Mouse (Mus musculus) intestine, postnatal 0 days (tissue): ENCODE measurements around the gene Hist1h2bh. TPM values are rescaled to one million over a fixed set of nuclear protein-coding genes. Genes with fewer than 3 reads are reported as not detected.
"Not testable (repeated sequence)": the region's sequence is repeated elsewhere in the genome, so short reads cannot be mapped to it uniquely, and the experiment has no call there.

Source experiments
- ATAC-seq: fragments of 200-750 bp; cut with Nextera tagmentation; 2 replicates; pipeline ENCODE4 v1.8.0; 2017; ENCODE audit warnings: mild to moderate bottlenecking, moderate TSS enrichment, moderate library complexity
- H3K27ac ChIP-seq: fragments of 300-500 bp; sonication (generic); 2 replicates; pipeline ENCODE4 v1.5.1; 2014; ENCODE audit warnings: mild to moderate bottlenecking, low read depth, low read length, moderate library complexity
- H3K27me3 ChIP-seq: fragments of 300-500 bp; sonication (generic); replicated peaks from 2 replicates; pipeline ENCODE4 v1.6.1; 2014; ENCODE audit warnings: low read length, mixed read lengths; ENCODE audit not compliant: control insufficient read depth, insufficient read depth
- H3K36me3 ChIP-seq: fragments of 300-500 bp; sonication (generic); 2 replicates; pipeline ENCODE4 v1.6.1; 2014; ENCODE audit warnings: mild to moderate bottlenecking, moderate library complexity; ENCODE audit not compliant: control insufficient read depth, insufficient read depth
- H3K4me1 ChIP-seq: fragments of 300-500 bp; sonication (generic); replicated peaks from 2 replicates; pipeline ENCODE4 v1.6.1; 2014; ENCODE audit warnings: antibody characterized with exemption, low read length, mixed read lengths; ENCODE audit not compliant: control insufficient read depth, insufficient read depth
- H3K4me2 ChIP-seq: fragments of 300-500 bp; sonication (generic); replicated peaks from 2 replicates; pipeline ENCODE4 v1.6.1; 2014; ENCODE audit warnings: low read depth, mild to moderate bottlenecking, moderate library complexity
- H3K4me3 ChIP-seq: fragments of 300-500 bp; sonication (generic); 2 replicates; pipeline ENCODE4 v1.5.1; 2014; ENCODE audit warnings: low read depth, low read length
- H3K9ac ChIP-seq: fragments of 300-500 bp; sonication (generic); 2 replicates; pipeline ENCODE4 v1.6.1; 2014; ENCODE audit warnings: mild to moderate bottlenecking, low read depth, low read length
- H3K9me3 ChIP-seq: fragments of 300-500 bp; sonication (generic); 2 replicates; pipeline ENCODE4 v1.6.1; 2016; ENCODE audit warnings: mixed run types; ENCODE audit not compliant: control insufficient read depth
- CTCF ChIP-seq: sonication (generic); IDR thresholded peaks from 2 replicates; pipeline ENCODE4 v1.5.1; 2016; ENCODE audit warnings: low read depth, mild to moderate bottlenecking, control low read depth, antibody characterized with exemption, moderate library complexity
- WGBS: fragments of 180-500 bp; shearing (Covaris S2); extraction: QIAGEN DNeasy Blood & Tissue Kit; methylation state at CpG from one replicate; pipeline ENCODE4 v1.1.7; 2014; 5-methylcytosine and 5-hydroxymethylcytosine counted together
- polyA plus RNA-seq: library from polyadenylated mRNA; unstranded; fragments of >200 nt; fragmentation: Nextera tagmentation; extraction: Ambion mirVana; gene quantifications from 2 replicates; pipeline ENCODE4 v1.2.1, GENCODE M21; 2015

Hist1h2bh gene
- polyA plus RNA-seq, 1 experiment from 2014 or later = 0.23 TPM

DNA sequence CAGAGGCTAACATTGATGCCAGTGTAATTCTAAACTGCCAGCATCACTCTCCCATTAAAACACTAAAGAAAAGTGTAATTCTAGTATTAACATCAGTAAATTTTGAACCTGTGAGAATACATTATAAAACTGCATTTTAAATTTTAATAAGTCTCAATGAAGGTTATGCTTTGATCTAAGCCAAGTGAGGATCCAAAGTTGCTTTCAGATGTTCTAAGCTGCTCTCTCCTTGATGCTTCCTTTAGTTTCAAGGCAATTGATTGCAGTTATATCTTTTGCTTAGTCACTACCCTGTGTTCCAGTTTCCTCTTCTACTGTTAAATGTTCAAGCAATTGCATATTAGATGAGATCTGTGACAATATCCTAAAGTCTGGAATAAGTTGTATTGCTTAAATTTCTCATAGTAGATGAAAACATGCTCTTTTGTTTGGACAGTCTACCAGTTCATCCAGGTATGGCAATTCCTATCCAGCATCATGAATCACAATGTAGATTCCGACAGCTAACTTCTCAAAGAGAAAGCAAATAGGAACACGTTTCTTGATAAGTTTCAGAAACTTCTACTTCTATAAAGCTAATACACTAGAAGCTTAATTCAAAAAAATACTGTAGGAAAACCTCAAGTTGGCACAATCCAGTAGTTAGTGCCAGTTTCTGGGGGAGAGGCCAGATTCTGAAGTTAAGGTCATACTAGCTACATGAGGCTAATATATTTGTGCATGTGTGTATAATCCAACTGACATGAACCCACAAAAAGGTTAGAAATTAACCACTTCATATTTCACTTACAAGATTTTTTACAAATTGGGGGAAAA, 29.2 kb upstream of the Hist1h2bh start:
- 25% methylated on average over 2 of the region's 2 CpGs for WGBS
- H3K4me1 ChIP-seq = peaks cover 9% of the 10 kb centered on the region; the same call in 1 of the 2 replicates
- ATAC-seq = no peak
- H3K9ac ChIP-seq = peak overlapping the region; percentile 41
- H3K4me2 ChIP-seq = peak overlapping the region; percentile 69
- H3K36me3 ChIP-seq = no peaks in the 10 kb centered on the region
- 0 out of 2 replicates have a peak overlapping the region, but pooled peaks have one; percentile 65 for H3K27ac ChIP-seq
- H3K9me3 ChIP-seq = no peaks in the 10 kb centered on the region
- H3K4me3 ChIP-seq = peak overlapping the region; percentile 35
- no peak for TF ChIP-seq CTCF
- H3K27me3 ChIP-seq = no peaks in the 10 kb centered on the region

GRCm38 (mm10) chr13:23571504-23572217, 28.5 kb upstream of the Hist1h2bh start:
- not testable (repeated sequence) for ATAC-seq, H3K4me1 ChIP-seq, H3K27me3 ChIP-seq, H3K9me3 ChIP-seq, H3K36me3 ChIP-seq
- Histone ChIP-seq H3K27ac (peak overlapping the region; percentile 84), H3K4me3 (peak overlapping the region; percentile 35), H3K9ac (peak overlapping the region; percentile 41), H3K4me2 (peak overlapping the region; percentile 69)
- WGBS = 0% methylated on average over 11 of the region's 34 CpGs

DNA sequence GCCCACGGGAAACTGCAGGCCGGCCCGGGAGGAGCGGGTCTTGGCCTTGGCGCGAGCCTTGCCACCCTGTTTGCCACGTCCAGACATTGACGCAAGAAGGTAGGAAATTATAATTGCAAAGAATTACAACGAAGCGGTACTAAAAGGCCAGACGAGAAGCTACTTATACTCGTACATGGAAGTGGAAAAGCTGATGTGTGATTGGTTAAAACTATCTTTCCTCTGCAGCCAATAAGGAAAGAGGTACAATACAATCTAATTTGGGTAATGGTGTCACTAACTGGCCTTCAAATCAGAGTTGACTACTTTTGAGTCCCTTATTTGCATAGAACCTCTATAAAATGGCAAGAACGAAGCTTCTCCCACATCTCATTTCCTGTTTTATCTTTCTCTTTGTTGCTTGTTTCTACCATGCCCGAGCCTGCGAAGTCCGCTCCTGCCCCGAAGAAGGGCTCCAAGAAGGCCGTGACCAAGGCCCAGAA, 27.9 kb upstream of the Hist1h2bh start, which contains the start of the genes Hist1h2ae and Hist1h2bg:
Gene Hist1h2ae (minus strand): TSS at position 199 of the 482 bp plus-strand sequence.
Gene Hist1h2bg (plus strand): TSS at position 375 of the 482 bp plus-strand sequence.
- no peak; the same call in 1 of the 2 replicates for TF ChIP-seq CTCF
- Histone ChIP-seq H3K9me3 (no peaks in the 10 kb centered on the region), H3K4me2 (peak within 1 kb of the TSS; percentile 69), H3K9ac (peak within 1 kb of the TSS; percentile 41), H3K4me3 (peak within 1 kb of the TSS; percentile 35), H3K27me3 (no peaks in the 10 kb centered on the region), H3K36me3 (no peaks in the 10 kb centered on the region), H3K27ac (peak within 1 kb of the TSS; percentile 84), H3K4me1 (peaks cover 6% of the 10 kb centered on the region; the same call in 1 of the 2 replicates)
- ATAC-seq = peak; percentile 84
- 0% methylated on average over 18 of the region's 18 CpGs for WGBS

DNA sequence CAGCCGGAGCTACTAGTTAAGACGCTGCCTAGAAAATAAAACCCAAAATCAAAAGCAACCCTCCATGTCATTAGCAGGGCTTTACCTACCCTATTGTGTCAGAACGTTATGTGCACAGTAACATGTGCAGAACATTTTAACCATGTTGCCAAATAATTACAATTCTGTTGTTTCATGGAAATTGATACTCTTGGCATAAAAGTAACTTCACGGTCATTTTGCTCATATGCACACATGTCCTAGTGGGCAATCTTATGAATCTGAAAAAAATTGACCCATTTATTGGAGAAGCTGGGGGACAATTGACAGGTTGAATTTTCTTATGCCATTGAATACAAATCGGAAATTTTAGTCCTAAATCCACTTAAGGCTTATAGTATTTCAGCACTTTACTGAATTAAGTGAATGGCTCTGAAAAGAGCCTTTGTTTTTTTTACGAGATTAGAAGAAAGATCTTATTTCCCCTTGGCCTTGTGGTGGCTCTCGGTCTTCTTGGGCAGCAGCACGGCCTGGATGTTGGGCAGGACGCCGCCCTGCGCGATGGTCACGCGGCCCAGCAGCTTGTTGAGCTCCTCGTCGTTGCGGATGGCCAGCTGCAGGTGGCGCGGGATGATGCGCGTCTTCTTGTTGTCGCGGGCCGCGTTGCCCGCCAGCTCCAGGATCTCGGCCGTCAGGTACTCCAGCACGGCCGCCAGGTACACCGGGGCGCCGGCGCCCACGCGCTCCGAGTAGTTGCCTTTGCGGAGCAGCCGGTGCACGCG, 27.2 kb upstream of the Hist1h2bh start:
- H3K4me1 ChIP-seq = not testable (repeated sequence)
- ATAC-seq = peak; percentile 34

DNA sequence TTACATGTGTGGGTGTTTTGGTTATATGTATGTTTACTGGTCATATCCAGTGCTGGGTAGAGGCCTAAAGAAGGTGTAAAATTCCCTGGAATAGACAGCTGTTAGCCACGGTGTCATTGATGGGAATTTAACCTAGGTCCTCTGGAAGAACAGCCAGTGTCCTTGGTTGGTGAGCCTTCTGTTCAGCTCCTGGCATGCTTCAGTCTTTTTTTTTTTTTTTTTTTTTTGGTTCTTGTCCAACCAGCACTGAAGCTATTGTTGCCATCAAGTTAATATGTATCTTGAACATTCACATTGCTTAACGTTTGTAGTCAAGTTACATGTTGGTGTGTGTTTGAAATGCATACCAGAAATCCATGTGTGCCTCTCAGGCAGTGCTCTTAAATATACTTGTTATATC, 21.3 kb upstream of the Hist1h2bh start:
- no peak for ATAC-seq
- Histone ChIP-seq H3K9me3 (no peaks in the 10 kb centered on the region), H3K36me3 (no peaks in the 10 kb centered on the region), H3K27ac (no peak overlapping the region), H3K4me3 (no peak overlapping the region), H3K4me1 (no peaks in the 10 kb centered on the region), H3K27me3 (no peaks in the 10 kb centered on the region), H3K4me2 (no peak overlapping the region), H3K9ac (no peak overlapping the region)
- TF ChIP-seq CTCF = no peak
- WGBS = 79% methylated on average over 2 of the region's 2 CpGs

More for the DNA sequence above, 27.2 kb upstream of the Hist1h2bh start:
- not testable (repeated sequence) for H3K27me3 ChIP-seq, H3K36me3 ChIP-seq, H3K9me3 ChIP-seq
- Histone ChIP-seq H3K9ac (0 out of 2 replicates have a peak overlapping the region, but pooled peaks have one; percentile 24), H3K4me2 (peak overlapping the region; percentile 69), H3K4me3 (peak overlapping the region; percentile 35), H3K27ac (peak overlapping the region; percentile 84)
- 2% methylated on average over 17 of the region's 41 CpGs for WGBS
